Mouse (Mus musculus) CD4-positive naive resting alpha-beta T cell, adult 76 days (primary cell): ENCODE data around the gene Tshr. TPM values are rescaled to one million over a fixed set of nuclear protein-coding genes. Genes with fewer than 3 reads are reported as not detected.

ENCODE experiments used
- total RNA-seq: library from RNA; stranded (reverse); gene quantifications from one replicate; pipeline ENCODE4 v1.2.4, GENCODE M21; 2023

Gene Tshr
- total RNA-seq, result not detected

GRCm38 (mm10) chr12:91384281-91385017, at the start of gene Tshr, which contains the start of gene Cep128:
Gene Tshr (plus strand): TSS chr12:91384563.
Gene Cep128 (minus strand): TSS chr12:91384409.

GRCm38 (mm10) chr12:91589847-91590690, 205.7 kb downstream of the Tshr start, which contains the start of gene Gtf2a1:
Gene Gtf2a1 (minus strand): TSS chr12:91590487.

Other genes with a start within 250 kb of the Tshr start
- 16.8 TPM for gene Cep128, start 154 bp upstream of the Tshr start, total RNA-seq
- 32.3 TPM for gene Gtf2a1, start 205.9 kb downstream of the Tshr start, total RNA-seq